Mouse (Mus musculus) pancreas, adult 10 weeks (tissue): ENCODE data around the gene Lin7a. TPM values are rescaled to one million over a fixed set of nuclear protein-coding genes. Genes with fewer than 3 reads are reported as not detected.

ENCODE experiments used
- polyA plus RNA-seq: library from polyadenylated mRNA; stranded (reverse); fragments of 350-450 nt; fragmentation: Illumina TruSeq; extraction: RNeasy Lipid Tissue Mini Kit (QIAGEN cat#74804); gene quantifications from one replicate; pipeline ENCODE4 v1.2.3, GENCODE M21; 2015; ENCODE audit warnings: low read depth, low replicate concordance; ENCODE audit not compliant: insufficient read depth

The Lin7a gene
- not detected for polyA plus RNA-seq

DNA sequence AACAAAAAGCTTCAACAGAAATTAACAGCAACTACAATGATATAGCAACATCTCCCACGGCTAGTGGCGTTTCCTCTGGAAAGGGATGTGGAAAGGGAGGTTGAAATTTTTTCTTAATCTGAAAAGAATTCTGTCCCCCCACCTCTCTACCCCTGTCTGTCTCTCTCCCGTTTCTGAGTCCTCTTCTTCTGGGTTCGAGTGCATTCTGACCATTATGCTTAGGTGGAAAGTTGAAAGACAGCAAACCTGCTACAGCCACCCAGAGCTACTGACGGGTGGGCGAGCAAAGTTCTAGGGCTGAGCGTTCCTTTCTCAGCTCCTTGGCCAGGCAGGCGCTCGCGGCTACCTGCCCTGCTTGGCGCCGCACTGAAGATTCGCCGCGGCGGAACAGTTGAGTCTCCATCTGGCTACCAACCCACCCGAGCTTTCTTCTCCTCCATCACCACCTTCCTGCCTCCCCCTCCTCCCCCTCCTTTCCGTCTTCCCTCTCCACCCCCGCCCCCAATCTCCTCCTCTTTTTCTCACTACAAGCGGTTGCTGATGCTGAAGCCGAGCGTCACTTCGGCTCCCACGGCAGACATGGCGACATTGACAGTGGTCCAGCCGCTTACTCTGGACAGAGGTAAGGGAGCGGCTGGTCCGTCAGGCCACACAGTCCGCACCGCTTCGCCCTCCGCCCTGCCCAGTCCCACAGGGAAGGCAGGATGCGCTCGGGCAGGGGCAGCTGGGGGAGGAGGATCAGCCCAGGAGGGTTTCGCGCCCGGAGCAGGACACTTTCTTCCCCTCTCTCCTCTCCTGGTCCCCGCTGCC is at the start of gene Lin7a:
Lin7a (plus strand) TSS at position 366 of the 810 bp plus-strand sequence.

Other genes starting within 250 kb of the Lin7a start
- 1.0 TPM for gene Acss3, start 148.0 kb upstream of the Lin7a start, polyA plus RNA-seq
- not detected for gene Myf5, start 214.4 kb downstream of the Lin7a start, polyA plus RNA-seq
- gene Myf6, start 223.1 kb downstream of the Lin7a start, polyA plus RNA-seq = not detected